Mouse (Mus musculus) stomach, postnatal 0 days (tissue): ENCODE measurements around the gene Nubpl.

Source experiments
- CTCF ChIP-seq: IDR thresholded peaks from 2 replicates; pipeline ENCODE4 v1.5.1; 2016; ENCODE audit warnings: antibody characterized with exemption, low read depth, mild to moderate bottlenecking, moderate library complexity
- EP300 ChIP-seq: optimal IDR thresholded peaks from 2 replicates; pipeline ENCODE3; 2016; ENCODE audit warnings: antibody characterized with exemption

DNA sequence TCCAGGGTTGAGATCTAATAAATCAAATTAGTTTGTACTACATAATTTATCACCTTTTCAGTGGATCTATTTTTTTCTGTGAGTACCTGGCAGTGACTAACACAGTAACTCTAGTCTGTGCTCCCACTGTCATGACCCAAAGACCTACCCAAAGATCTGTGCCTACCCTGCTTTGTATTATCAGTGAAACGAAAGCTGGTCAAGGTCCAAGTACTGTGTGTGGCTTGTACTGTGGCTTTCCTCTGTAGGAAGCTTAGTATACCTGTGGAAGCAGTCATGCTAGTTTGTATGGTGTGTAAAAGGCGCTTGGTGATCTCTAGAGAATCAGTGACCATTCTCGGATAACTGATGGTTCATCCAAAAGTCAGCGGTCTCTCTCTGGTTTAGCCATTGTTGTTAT lies 57.4 kb downstream of the Nubpl start:
- TF ChIP-seq CTCF (no peak), EP300 (no peak)
